Mouse (Mus musculus) hindbrain, embryonic 15.5 days (tissue): ENCODE measurements around the gene Sf3b3. TPM values are rescaled to one million over a fixed set of nuclear protein-coding genes. Genes with fewer than 3 reads are reported as not detected.

ENCODE experiments used
- ATAC-seq: fragments of 200-750 bp; cut with Nextera tagmentation; 2 replicates; pipeline ENCODE4 v1.8.0; 2017; ENCODE audit warnings: low read depth, moderate number of reproducible peaks, moderate TSS enrichment; ENCODE audit not compliant: low FRiP score
- H3K27ac ChIP-seq: fragments of 300-500 bp; sonication (generic); replicated peaks from 2 replicates; pipeline ENCODE4 v1.5.1; 2015; ENCODE audit warnings: mild to moderate bottlenecking, inconsistent platforms
- H3K27me3 ChIP-seq: fragments of 300-500 bp; sonication (generic); 2 replicates; pipeline ENCODE4 v1.6.1; 2015; ENCODE audit warnings: control low read depth, inconsistent platforms
- H3K36me3 ChIP-seq: fragments of 300-500 bp; sonication (generic); 2 replicates; pipeline ENCODE4 v1.6.1; 2015; ENCODE audit warnings: control low read depth, inconsistent platforms
- H3K4me1 ChIP-seq: fragments of 300-500 bp; sonication (generic); replicated peaks from 2 replicates; pipeline ENCODE4 v1.6.1; 2015; ENCODE audit warnings: control low read depth, inconsistent platforms
- H3K4me2 ChIP-seq: fragments of 300-500 bp; sonication (generic); 2 replicates; pipeline ENCODE4 v1.6.1; 2015; ENCODE audit warnings: moderate library complexity, mild to moderate bottlenecking, inconsistent platforms
- H3K4me3 ChIP-seq: fragments of 300-500 bp; sonication (generic); 2 replicates; pipeline ENCODE4 v1.5.1; 2015; ENCODE audit warnings: mild to moderate bottlenecking, inconsistent platforms
- H3K9ac ChIP-seq: fragments of 300-500 bp; sonication (generic); 2 replicates; pipeline ENCODE4 v1.6.1; 2015; ENCODE audit warnings: inconsistent platforms
- H3K9me3 ChIP-seq: fragments of 300-500 bp; sonication (generic); 2 replicates; pipeline ENCODE4 v1.6.1; 2016; ENCODE audit warnings: control low read depth, inconsistent platforms
- WGBS: fragments of 180-500 bp; shearing (Covaris S2); methylation state at CpG from one replicate; pipeline ENCODE4 v1.1.7; 2015; 5-methylcytosine and 5-hydroxymethylcytosine counted together
- polyA plus RNA-seq: library from polyadenylated mRNA; unstranded; fragments of >200 nt; fragmentation: Nextera tagmentation; extraction: Ambion mirVana; gene quantifications from 2 replicates; pipeline ENCODE4 v1.2.1, GENCODE M21; 2015

The Sf3b3 gene
- polyA plus RNA-seq, 1 experiment from 2014 or later = 90.7 TPM

DNA sequence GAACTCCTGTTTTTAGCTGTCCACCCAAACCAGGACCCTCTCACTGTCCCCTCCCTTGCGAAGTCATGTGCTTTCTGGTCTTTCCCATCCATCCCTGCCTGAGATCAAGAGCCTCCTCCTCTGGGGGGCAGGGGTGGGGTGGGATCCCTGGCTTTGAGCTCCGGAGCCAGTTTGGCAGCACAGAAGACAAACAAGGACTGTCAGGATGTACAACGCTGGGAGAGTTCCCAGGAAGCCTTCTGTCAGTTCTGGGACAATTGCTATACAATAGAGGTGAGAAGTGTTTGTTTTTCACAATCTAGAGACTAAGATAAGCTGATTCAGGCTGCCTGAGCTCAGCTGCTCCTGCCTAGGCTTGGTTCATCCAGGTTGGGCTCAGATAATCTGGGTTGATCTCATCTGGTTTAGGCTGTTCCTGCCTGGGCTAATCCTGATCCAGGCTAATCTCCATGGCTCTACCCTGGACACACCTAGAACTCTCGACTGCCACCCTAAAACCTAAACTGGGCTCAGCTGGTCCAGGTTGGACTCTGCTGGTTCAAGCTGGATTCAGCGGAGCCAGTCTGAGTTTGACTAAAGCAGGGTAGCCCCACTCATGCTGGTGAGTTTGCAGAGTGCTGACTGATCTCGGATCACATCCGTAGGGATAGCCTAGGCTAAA is 86.2 kb downstream of the Sf3b3 start:
- H3K4me1 ChIP-seq = no peaks in the 10 kb centered on the region
- H3K36me3 ChIP-seq = no peaks in the 10 kb centered on the region
- ATAC-seq = no peak
- H3K9ac ChIP-seq = no peak overlapping the region
- no peaks in the 10 kb centered on the region for H3K27me3 ChIP-seq
- no peak overlapping the region for H3K4me2 ChIP-seq
- peak overlapping the region; percentile 42 for H3K27ac ChIP-seq
- no peaks in the 10 kb centered on the region for H3K9me3 ChIP-seq
- 70% methylated on average over 7 of the region's 7 CpGs for whole genome bisulfite sequencing
- no peak overlapping the region for H3K4me3 ChIP-seq

Other genes with a start within 250 kb of the Sf3b3 start
- gene Vac14, start 228.2 kb downstream of the Sf3b3 start, polyA plus RNA-seq = 29.3 and 33.6 TPM in 2 replicates
- 51.8 and 62.3 TPM in 2 replicates for gene Mtss1l, start 125.3 kb downstream of the Sf3b3 start, polyA plus RNA-seq
- gene Il34, start 40.9 kb downstream of the Sf3b3 start, polyA plus RNA-seq = 5.8 and 7.8 TPM in 2 replicates
- gene Cog4, start 187 bp downstream of the Sf3b3 start, polyA plus RNA-seq = 70.7 and 75.4 TPM in 2 replicates
- gene Fuk, start 55.7 kb upstream of the Sf3b3 start, polyA plus RNA-seq = 7.1 and 8.6 TPM in 2 replicates
- 26.8 and 30.3 TPM in 2 replicates for gene St3gal2, start 73.1 kb upstream of the Sf3b3 start, polyA plus RNA-seq
- 10.8 and 12.4 TPM in 2 replicates for gene Ddx19a, start 151.0 kb upstream of the Sf3b3 start, polyA plus RNA-seq
- 6.2 and 7.5 TPM in 2 replicates for gene Ddx19b, start 185.0 kb upstream of the Sf3b3 start, polyA plus RNA-seq
- 86.5 and 88.3 TPM in 2 replicates for gene Aars, start 186.4 kb upstream of the Sf3b3 start, polyA plus RNA-seq
- not detected in 2 replicates for gene Exosc6, start 209.6 kb upstream of the Sf3b3 start, polyA plus RNA-seq
- gene Clec18a, start 245.6 kb upstream of the Sf3b3 start, polyA plus RNA-seq = 0.52 and 0.92 TPM in 2 replicates
- gene Pdpr, start 247.8 kb upstream of the Sf3b3 start, polyA plus RNA-seq = 10.2 and 11.0 TPM in 2 replicates